Mouse (Mus musculus): ENCODE data around the gene Cenpp. TPM values are rescaled to one million over a fixed set of nuclear protein-coding genes. Genes with fewer than 3 reads are reported as not detected.

Cenpp gene
- polyA plus RNA-seq, 1 experiment: 1.5 TPM

- WGBS: 90% methylated on average over 4 of the region's 4 CpGs
- DNase-seq (ENCODE audit: low read depth, low spot score): no peak
Observed at GRCm38 (mm10) chr13:49470319-49470718, 182.3 kb downstream of the Cenpp start.

- 75% methylated on average over 5 of the region's 5 CpGs for WGBS
- DNase-seq (ENCODE audit: low read depth, low spot score): no peak
Observed at GRCm38 (mm10) chr13:49469002-49469401, 183.6 kb downstream of the Cenpp start.

GRCm38 (mm10) chr13:49467585-49467984 is 185.0 kb downstream of the Cenpp start:
- no peak for DNase-seq (ENCODE audit: low read depth, low spot score)
- 61% methylated on average over 2 of the region's 2 CpGs for WGBS

DNA sequence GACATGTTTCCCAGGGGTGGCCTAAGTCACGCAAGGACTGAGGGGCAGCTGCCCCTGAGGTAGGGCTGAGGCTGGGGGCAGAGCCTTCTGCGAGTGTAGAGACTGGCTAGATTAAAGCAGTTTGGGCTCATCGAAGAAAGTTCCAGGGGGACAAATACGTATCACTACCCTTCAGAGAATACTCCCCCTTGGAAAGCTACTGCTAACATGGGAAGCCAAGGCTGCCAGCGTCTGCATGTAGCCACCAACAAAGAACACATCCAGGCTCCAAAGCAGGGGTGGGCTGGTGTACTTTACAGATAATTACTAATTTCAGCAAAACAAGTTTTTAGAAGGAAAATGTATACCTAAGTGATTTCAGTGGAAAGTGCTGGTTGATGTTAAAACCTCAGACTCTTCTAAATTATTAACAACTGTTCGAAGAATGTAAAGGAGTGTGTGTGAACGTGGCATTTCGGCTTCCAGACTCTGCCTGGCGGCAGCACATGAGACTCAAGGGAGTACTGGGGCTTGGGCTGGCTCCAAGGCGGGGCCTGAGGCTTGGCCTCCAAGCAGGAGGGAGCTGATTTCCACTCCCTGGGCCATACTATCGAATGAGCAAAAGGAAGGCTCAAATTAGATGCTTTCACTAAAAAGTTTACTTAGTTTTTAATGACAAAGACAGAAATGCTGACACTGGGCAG is 186.1 kb downstream of the Cenpp start:
- WGBS: 77% methylated on average over 11 of the region's 11 CpGs
- no peak for DNase-seq (ENCODE audit: low read depth, low spot score)

DNA sequence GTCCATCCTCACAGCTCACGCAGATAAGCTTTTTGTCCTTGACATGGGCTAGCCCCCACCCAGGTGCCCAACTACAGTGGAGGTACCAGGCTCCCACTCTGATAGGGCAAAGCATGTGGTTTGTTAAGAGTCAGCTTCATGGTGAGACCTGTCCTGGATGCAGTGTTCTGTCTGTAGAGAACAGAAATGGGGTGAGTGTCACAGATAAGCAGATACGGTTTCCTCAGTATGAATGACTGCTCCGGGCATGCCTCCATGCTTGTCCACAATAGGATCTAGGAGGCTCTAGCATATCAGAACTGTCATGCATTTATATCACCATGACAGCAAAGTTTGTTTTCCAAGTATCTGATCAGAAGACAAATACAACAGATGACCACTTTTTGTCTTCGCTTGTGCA is 186.7 kb downstream of the Cenpp start:
- WGBS: 93% methylated on average over 4 of the region's 4 CpGs
- DNase-seq (ENCODE audit: low read depth, low spot score): no peak

DNA sequence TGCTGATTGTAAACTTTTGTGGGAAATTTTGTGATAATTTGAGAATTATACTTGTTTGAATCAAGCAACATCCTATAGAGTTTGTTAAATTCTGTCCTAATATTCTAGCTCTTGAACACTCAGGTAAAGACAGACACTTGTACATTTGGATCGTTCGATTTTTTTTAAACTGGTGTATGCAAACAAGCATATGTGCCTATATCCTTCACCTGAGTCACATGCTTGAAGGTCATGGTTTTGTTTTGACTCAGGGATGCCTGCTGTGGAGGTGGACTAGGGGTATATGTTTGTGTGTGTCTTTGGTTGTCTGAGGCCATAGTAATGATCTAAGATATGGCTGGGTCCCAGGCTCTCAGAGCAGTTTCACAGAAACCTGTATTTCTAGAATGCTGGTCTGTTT is 189.7 kb downstream of the Cenpp start:
- DNase-seq (ENCODE audit: low read depth, low spot score): no peak
- 93% methylated on average over 2 of the region's 2 CpGs for WGBS

GRCm38 (mm10) chr13:49461458-49462132 is 191.0 kb downstream of the Cenpp start:
- DNase-seq (ENCODE audit: low read depth, low spot score): no peak

GRCm38 (mm10) chr13:49460692-49461414 is 191.7 kb downstream of the Cenpp start:
- DNase-seq (ENCODE audit: low read depth, low spot score): no peak
- 56% methylated on average over 5 of the region's 5 CpGs for WGBS

More at GRCm38 (mm10) chr13:49461458-49462132, 191.0 kb downstream of the Cenpp start:
- 79% methylated on average over 15 of the region's 15 CpGs for WGBS

GRCm38 (mm10) chr13:49460276-49460675 is 192.3 kb downstream of the Cenpp start:
- WGBS: 81% methylated on average over 4 of the region's 4 CpGs
- DNase-seq (ENCODE audit: low read depth, low spot score): no peak

- peak; percentile 35 for DNase-seq (ENCODE audit: low read depth, low spot score)
- WGBS: 17% methylated on average over 5 of the region's 5 CpGs
Observed at GRCm38 (mm10) chr13:49449318-49449749, 203.3 kb downstream of the Cenpp start.

GRCm38 (mm10) chr13:49444451-49444850 is 208.1 kb downstream of the Cenpp start:
- DNase-seq (ENCODE audit: low read depth, low spot score): no peak
- WGBS: 96% methylated on average over 6 of the region's 6 CpGs

GRCm38 (mm10) chr13:49436170-49436569 is 216.4 kb downstream of the Cenpp start:
- DNase-seq (ENCODE audit: low read depth, low spot score): no peak
- 84% methylated on average over 4 of the region's 4 CpGs for WGBS

GRCm38 (mm10) chr13:49435745-49436144 is 216.8 kb downstream of the Cenpp start:
- WGBS: 63% methylated on average over 1 of the region's 1 CpGs
- no peak for DNase-seq (ENCODE audit: low read depth, low spot score)

- 71% methylated on average over 2 of the region's 2 CpGs for WGBS
- no peak for DNase-seq (ENCODE audit: low read depth, low spot score)
Observed at GRCm38 (mm10) chr13:49433268-49434029, 219.1 kb downstream of the Cenpp start.

- no peak for DNase-seq (ENCODE audit: low read depth, low spot score)
Observed at GRCm38 (mm10) chr13:49430529-49430928, 222.1 kb downstream of the Cenpp start.

GRCm38 (mm10) chr13:49428042-49428675 is 224.4 kb downstream of the Cenpp start:
- no peak for DNase-seq (ENCODE audit: low read depth, low spot score)
- 72% methylated on average over 1 of the region's 1 CpGs for WGBS

More at GRCm38 (mm10) chr13:49430529-49430928, 222.1 kb downstream of the Cenpp start:
- 53% methylated on average over 4 of the region's 4 CpGs for WGBS

GRCm38 (mm10) chr13:49426736-49427135 is 225.8 kb downstream of the Cenpp start:
- no peak for DNase-seq (ENCODE audit: low read depth, low spot score)
- 79% methylated on average over 3 of the region's 3 CpGs for WGBS

DNA sequence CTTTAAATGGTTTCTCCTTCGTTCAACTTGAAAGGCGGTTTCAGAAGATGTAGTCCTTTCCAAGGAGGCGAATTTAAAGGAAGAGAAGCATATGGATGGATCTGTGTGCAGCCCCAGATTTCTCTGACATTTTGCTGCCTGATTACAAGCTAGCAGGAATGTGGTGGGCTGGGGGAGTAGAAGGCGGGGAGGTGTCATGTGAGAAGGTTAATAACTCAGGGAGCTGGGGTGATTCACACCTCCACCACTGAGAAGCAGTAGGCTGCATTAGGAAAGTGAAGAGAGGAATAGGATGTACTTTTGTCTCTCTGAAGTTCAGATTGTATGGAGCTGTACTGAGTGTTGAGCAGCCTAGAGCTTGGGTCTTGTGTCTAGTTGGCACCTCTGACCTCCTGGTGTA is 230.6 kb downstream of the Cenpp start:
- 18% methylated on average over 4 of the region's 4 CpGs for WGBS
- DNase-seq (ENCODE audit: low read depth, low spot score): no peak

DNA sequence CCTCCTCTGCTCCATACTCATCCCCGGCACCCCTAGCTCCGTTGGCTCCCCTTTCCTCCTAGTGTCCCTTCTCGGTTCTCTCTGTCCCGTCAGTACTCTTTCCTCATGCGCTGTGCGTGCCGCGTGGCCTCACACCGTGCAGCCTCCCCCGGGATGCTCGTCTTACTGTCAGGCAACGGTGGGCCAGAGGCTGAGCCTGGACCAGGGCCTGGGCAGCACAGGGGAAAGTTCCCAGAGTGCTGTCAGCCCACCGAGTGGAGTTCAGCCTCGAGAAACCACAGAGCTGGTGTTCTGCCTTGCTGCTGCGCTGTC is 231.0 kb downstream of the Cenpp start:
- WGBS: under 1% methylated on average over 15 of the region's 15 CpGs
- no peak for DNase-seq (ENCODE audit: low read depth, low spot score)

Measured in large intestine, adult 2 months (tissue).